In genomic region chr6:122486297-122487117, GRCm38 (mm10) we compare ENCODE assay signal across 9 mouse cellular contexts. TPM values are rescaled to one million over a fixed set of nuclear protein-coding genes. Genes with fewer than 3 reads are reported as not detected.
DNase-seq lines count a peak whose midpoint lies in the region; ATAC-seq and TF ChIP-seq lines count a peak whose summit lies in the region.
"Had no signal": no experiment of that assay in that cellular context is flagged by ENCODE, and none has a peak within 500 bp of the region (broad histone marks: within the 10 kb centered on the region; RNA-seq: fewer than 3 reads in every experiment).

No protein-coding gene starts in this region.

- DNase-seq in cerebellum, postnatal 14 days: peak; percentile 81 to 89
- no peak for DNase-seq in cerebellum, adult 8-10 months
- no peak for DNase-seq in G1E (ENCODE audit: low spot score)
- peak; percentile 94 for DNase-seq in forebrain, embryonic 11.5 days (ENCODE audit: low spot score)
- DNase-seq in right cerebral cortex, postnatal 10 days (ENCODE audit: low spot score in 2 of 2): peak; percentile 89 to 90
- DNase-seq in MN1 (ENCODE audit: low spot score): no peak

- peak overlapping the region; percentile 64 for H3K4me2 ChIP-seq in forebrain, embryonic 11.5 days (ENCODE audit: low read depth, low read length, severe bottlenecking)
- H3K4me2 ChIP-seq in intestine, embryonic 16.5 days (ENCODE audit: low read depth, low read length): peak overlapping the region; percentile 99
- peak overlapping the region; percentile 81 for H3K4me2 ChIP-seq in liver, embryonic 16.5 days (ENCODE audit: low read depth, low read length)

- no peak for TF ChIP-seq CTCF in G1E (IDR thresholded peaks at IDR 0.05; ENCODE audit: low read depth, low read length)

- under 1% methylated on average over 51 of the region's 111 CpGs for WGBS in forebrain, embryonic 11.5 days
- under 1% methylated on average over 66 of the region's 111 CpGs for WGBS in intestine, embryonic 16.5 days
- under 1% methylated on average over 55 of the region's 111 CpGs for WGBS in liver, embryonic 16.5 days (ENCODE audit: insufficient replicate concordance)

- H3K27me3 ChIP-seq in G1E (ENCODE audit: insufficient read depth, low read length): peaks cover 35% of the 10 kb centered on the region
- H3K27me3 ChIP-seq in forebrain, embryonic 11.5 days (ENCODE audit: control insufficient read depth, insufficient read depth, low read length): no peaks in the 10 kb centered on the region
- peaks cover 7% of the 10 kb centered on the region; the same call in 1 of the 2 replicates for H3K27me3 ChIP-seq in intestine, embryonic 16.5 days (replicated peaks; ENCODE audit: control insufficient read depth, insufficient read depth, low read length)
- peaks cover 77% of the 10 kb centered on the region for H3K27me3 ChIP-seq in liver, embryonic 16.5 days (ENCODE audit: control insufficient read depth, insufficient read depth, low read depth, low read length)

- H3K36me3 ChIP-seq in G1E (replicated peaks): no peaks in the 10 kb centered on the region
- no peaks in the 10 kb centered on the region for H3K36me3 ChIP-seq in forebrain, embryonic 11.5 days (ENCODE audit: control insufficient read depth, insufficient read depth, low read length)
- H3K36me3 ChIP-seq in intestine, embryonic 16.5 days (ENCODE audit: control insufficient read depth, insufficient read depth, low read length): no peaks in the 10 kb centered on the region
- no peaks in the 10 kb centered on the region for H3K36me3 ChIP-seq in liver, embryonic 16.5 days (ENCODE audit: control insufficient read depth, insufficient read depth)

- peak overlapping the region; percentile 86 for H3K9ac ChIP-seq in forebrain, embryonic 11.5 days (ENCODE audit: low read length)
- peak overlapping the region; percentile 72 for H3K9ac ChIP-seq in intestine, embryonic 16.5 days (ENCODE audit: low read depth, low read length)
- H3K9ac ChIP-seq in liver, embryonic 16.5 days (ENCODE audit: low read depth, low read length): no peak overlapping the region

- H3K9me3 ChIP-seq in G1E (replicated peaks): peaks cover 15% of the 10 kb centered on the region
- no peaks in the 10 kb centered on the region for H3K9me3 ChIP-seq in forebrain, embryonic 11.5 days (ENCODE audit: control insufficient read depth, low read length)
- no peaks in the 10 kb centered on the region for H3K9me3 ChIP-seq in intestine, embryonic 16.5 days (ENCODE audit: control insufficient read depth, low read length)
- H3K9me3 ChIP-seq in liver, embryonic 16.5 days (replicated peaks; ENCODE audit: control insufficient read depth, low read length): no peaks in the 10 kb centered on the region

- no peak for ATAC-seq in G1E (ENCODE audit: extremely low read depth, insufficient number of reproducible peaks, low FRiP score, poor library complexity, severe bottlenecking)
- peak; percentile 88 for ATAC-seq in forebrain, embryonic 11.5 days (replicated peaks; ENCODE audit: low FRiP score)
- peak; percentile 72 for ATAC-seq in intestine, embryonic 16.5 days
- ATAC-seq in liver, embryonic 16.5 days (ENCODE audit: low read depth): no peak

- peaks cover 6% of the 10 kb centered on the region for H3K4me1 ChIP-seq in G1E (ENCODE audit: insufficient read depth, low read depth, low read length)
- H3K4me1 ChIP-seq in forebrain, embryonic 11.5 days (replicated peaks; ENCODE audit: control insufficient read depth, insufficient read depth, low read length): peaks cover 9% of the 10 kb centered on the region; the same call in 1 of the 2 replicates
- H3K4me1 ChIP-seq in intestine, embryonic 16.5 days (ENCODE audit: control insufficient read depth, insufficient read depth, low read length): 0 out of 2 replicates have a peak, but pooled peaks cover 2% of the 10 kb centered on the region
- peaks cover 2% of the 10 kb centered on the region; the same call in 1 of the 2 replicates for H3K4me1 ChIP-seq in liver, embryonic 16.5 days (ENCODE audit: control insufficient read depth, low read depth, low read length)

- H3K27ac ChIP-seq in forebrain, embryonic 11.5 days (ENCODE audit: low read depth, low read length): peak overlapping the region; percentile 93
- no peak overlapping the region for H3K27ac ChIP-seq in intestine, embryonic 16.5 days (ENCODE audit: low read length)
- H3K27ac ChIP-seq in liver, embryonic 16.5 days (ENCODE audit: low read length): no peak overlapping the region

- peak overlapping the region; percentile 66 for H3K4me3 ChIP-seq in G1E (ENCODE audit: low read depth, low read length)
- peak overlapping the region; percentile 87 for H3K4me3 ChIP-seq in forebrain, embryonic 11.5 days (ENCODE audit: low read depth, low read length)
- H3K4me3 ChIP-seq in intestine, embryonic 16.5 days (ENCODE audit: low read length): peak overlapping the region; percentile 73
- peak overlapping the region; percentile 61 for H3K4me3 ChIP-seq in liver, embryonic 16.5 days (ENCODE audit: low read depth, low read length)

RNA-seq across cellular contexts. Expression of gene Rimklb, which starts 12.1 kb away (rescaled TPM):
- total RNA-seq in G1E (2014; fragmentation: Nextera tagmentation) (not detected in 2 replicates), G1E (2017) (0.05 and 0.06 TPM in 2 replicates)
- polyA plus RNA-seq in G1E (2012): 0.01 and 0.04 TPM in 2 replicates
- 62.9 and 64.9 TPM in 2 replicates for polyA plus RNA-seq in forebrain, embryonic 11.5 days (2014; fragmentation: Nextera tagmentation; extraction: Ambion mirVana)
- 3.5 and 3.7 TPM in 2 replicates for polyA plus RNA-seq in intestine, embryonic 16.5 days (2015; fragmentation: Nextera tagmentation; extraction: Ambion mirVana)
- polyA plus RNA-seq in liver, embryonic 16.5 days (2015; fragmentation: Nextera tagmentation; extraction: Ambion mirVana): 0.32 and 0.60 TPM in 2 replicates
- total RNA-seq: CH12.LX had no signal

RNA-seq across cellular contexts. Expression of gene Mfap5, which starts 19.1 kb away (rescaled TPM):
- total RNA-seq in G1E (2014; fragmentation: Nextera tagmentation) (not detected in 2 replicates), G1E (2017) (0.06 and 0.11 TPM in 2 replicates)
- not detected in 2 replicates for polyA plus RNA-seq in G1E (2012)
- 0.77 and 1.3 TPM in 2 replicates for polyA plus RNA-seq in forebrain, embryonic 11.5 days (2014; fragmentation: Nextera tagmentation; extraction: Ambion mirVana)
- 8.8 and 9.2 TPM in 2 replicates for polyA plus RNA-seq in intestine, embryonic 16.5 days (2015; fragmentation: Nextera tagmentation; extraction: Ambion mirVana)
- polyA plus RNA-seq in liver, embryonic 16.5 days (2015; fragmentation: Nextera tagmentation; extraction: Ambion mirVana): 1.0 and 1.2 TPM in 2 replicates

Comparison
In these comparisons a context has a peak if more than half of its experiments do, and no peak if none do; other contexts are left out.
1. DNase-seq: peak in cerebellum, postnatal 14 days (2 of 2), forebrain, embryonic 11.5 days (single experiment) and right cerebral cortex, postnatal 10 days (2 of 2); none in cerebellum, adult 8-10 months (single experiment), G1E (single experiment) and MN1 (single experiment).
2. ATAC-seq: peak in forebrain, embryonic 11.5 days (single experiment) and intestine, embryonic 16.5 days (single experiment); none in G1E (single experiment) and liver, embryonic 16.5 days (single experiment).
3. RNA of gene Rimklb, which starts 12.1 kb away (polyA plus RNA-seq): 62.9 to 64.9 TPM in forebrain, embryonic 11.5 days; 3.5 to 3.7 TPM in intestine, embryonic 16.5 days, 0.32 to 0.60 TPM in liver, embryonic 16.5 days and 0.01 to 0.04 TPM in G1E; every median in the first group is over 10 times any median in the second.
4. Peak in every context shown above with its lines, with median percentiles within 50 percentile points of each other: H3K4me3 ChIP-seq and H3K4me2 ChIP-seq.